Mouse (Mus musculus): Measurements from ENCODE around the gene Rsph14.

The Rsph14 gene

GRCm38 (mm10) chr10:75032395-75032794, at the start of gene Rsph14:
TSS of gene Rsph14 (minus strand) at chr10:75032586.
- DNase-seq (ENCODE audit: low spot score): no peak

- DNase-seq (ENCODE audit: low spot score): peak; percentile 57
Measured at GRCm38 (mm10) chr10:75078174-75079128, 46.1 kb upstream of the Rsph14 start.

- no peak for DNase-seq (ENCODE audit: low spot score)
Measured at GRCm38 (mm10) chr10:75075665-75076064, 43.3 kb upstream of the Rsph14 start.

- no peak for DNase-seq (ENCODE audit: low spot score)
Measured at GRCm38 (mm10) chr10:75070281-75070976, 38.0 kb upstream of the Rsph14 start.

- peak; percentile 45 for DNase-seq (ENCODE audit: low spot score)
Measured at GRCm38 (mm10) chr10:75068624-75069328, 36.4 kb upstream of the Rsph14 start.

GRCm38 (mm10) chr10:75068086-75068485, 35.7 kb upstream of the Rsph14 start:
- no peak for DNase-seq (ENCODE audit: low spot score)

- DNase-seq (ENCODE audit: low spot score): no peak
Measured at GRCm38 (mm10) chr10:75067446-75067845, 35.1 kb upstream of the Rsph14 start.

- no peak for DNase-seq (ENCODE audit: low spot score)
Measured at GRCm38 (mm10) chr10:75065691-75066090, 33.3 kb upstream of the Rsph14 start.

- no peak for DNase-seq (ENCODE audit: low spot score)
Measured at GRCm38 (mm10) chr10:75063301-75063965, 31.0 kb upstream of the Rsph14 start.

GRCm38 (mm10) chr10:75062621-75063020, 30.2 kb upstream of the Rsph14 start:
- DNase-seq (ENCODE audit: low spot score): no peak

GRCm38 (mm10) chr10:75062189-75062561, 29.8 kb upstream of the Rsph14 start:
- DNase-seq (ENCODE audit: low spot score): no peak

GRCm38 (mm10) chr10:75061341-75062188, 29.2 kb upstream of the Rsph14 start:
- DNase-seq (ENCODE audit: low spot score): peak; percentile 33

GRCm38 (mm10) chr10:75060843-75061235, 28.5 kb upstream of the Rsph14 start:
- DNase-seq (ENCODE audit: low spot score): peak; percentile 38

- peak; percentile 84 for DNase-seq (ENCODE audit: low spot score)
Measured at GRCm38 (mm10) chr10:75060217-75060842, 27.9 kb upstream of the Rsph14 start, which contains the start of gene Bcr. TSS of gene Bcr (plus strand) at chr10:75060592.

GRCm38 (mm10) chr10:75059396-75059795, 27.0 kb upstream of the Rsph14 start:
- peak; percentile 73 for DNase-seq (ENCODE audit: low spot score)

GRCm38 (mm10) chr10:75058761-75059395, 26.5 kb upstream of the Rsph14 start:
- DNase-seq (ENCODE audit: low spot score): no peak

- no peak for DNase-seq (ENCODE audit: low spot score)
Measured at GRCm38 (mm10) chr10:75058336-75058735, 25.9 kb upstream of the Rsph14 start.

GRCm38 (mm10) chr10:75056255-75056654, 23.9 kb upstream of the Rsph14 start:
- no peak for DNase-seq (ENCODE audit: low spot score)

- DNase-seq (ENCODE audit: low spot score): no peak
Measured at GRCm38 (mm10) chr10:75055672-75056071, 23.3 kb upstream of the Rsph14 start.

- DNase-seq (ENCODE audit: low spot score): no peak
Measured at GRCm38 (mm10) chr10:75054125-75054524, 21.7 kb upstream of the Rsph14 start.

All from yolk sac, embryonic 10.5 days (tissue).